Mouse (Mus musculus): ENCODE data around the gene Nkx2-2.
"Not testable (repeated sequence)": the region's sequence is repeated elsewhere in the genome, so short reads cannot be mapped to it uniquely, and the experiment has no call there.

The Nkx2-2 gene

GRCm38 (mm10) chr2:147181926-147182708 lies 11.9 kb downstream of the Nkx2-2 start:
- DNase-seq (ENCODE audit: low spot score): no peak

- no peak for DNase-seq (ENCODE audit: low spot score)
These were observed 12.8 kb downstream of the Nkx2-2 start for GRCm38 (mm10) chr2:147181304-147181665.

- DNase-seq (ENCODE audit: low spot score): no peak
These were observed 13.3 kb downstream of the Nkx2-2 start for GRCm38 (mm10) chr2:147180649-147181303.

- peak; percentile 48 for DNase-seq (ENCODE audit: low spot score)
These were observed 15.7 kb downstream of the Nkx2-2 start for GRCm38 (mm10) chr2:147178091-147179059.

GRCm38 (mm10) chr2:147177672-147178071 lies 16.4 kb downstream of the Nkx2-2 start:
- DNase-seq (ENCODE audit: low spot score): peak; percentile 85

GRCm38 (mm10) chr2:147175296-147175695 lies 18.7 kb downstream of the Nkx2-2 start:
- DNase-seq (ENCODE audit: low spot score): no peak

- DNase-seq (ENCODE audit: low spot score): no peak
These were observed 20.3 kb downstream of the Nkx2-2 start for GRCm38 (mm10) chr2:147173751-147174150.

- not testable (repeated sequence) for DNase-seq (ENCODE audit: low spot score)
These were observed 23.5 kb downstream of the Nkx2-2 start for GRCm38 (mm10) chr2:147170538-147170937.

GRCm38 (mm10) chr2:147165863-147166262 lies 28.2 kb downstream of the Nkx2-2 start:
- no peak for DNase-seq (ENCODE audit: low spot score)

- DNase-seq (ENCODE audit: low spot score): no peak
These were observed 28.7 kb downstream of the Nkx2-2 start for GRCm38 (mm10) chr2:147165376-147165775.

GRCm38 (mm10) chr2:147152543-147152942 lies 41.5 kb downstream of the Nkx2-2 start:
- no peak for DNase-seq (ENCODE audit: low spot score)
